Mouse (Mus musculus): ENCODE measurements around the gene Setd7.
"Not testable (repeated sequence)": the region's sequence is repeated elsewhere in the genome, so short reads cannot be mapped to it uniquely, and the experiment has no call there.

Setd7 gene

GRCm38 (mm10) chr3:51560511-51561108 lies at the start of gene Setd7:
Setd7 (minus strand) TSS chr3:51560879.
- CTCF ChIA-PET, result interaction anchor here (0.7 to 0.8 kb wide), 3 partner anchors 21 to 50 kb away, joined by 3 read pairs; no protein-coding TSS in a partner anchor

GRCm38 (mm10) chr3:51604489-51604888 lies 43.8 kb upstream of the Setd7 start:
- CTCF ChIA-PET, result interaction anchor here (0.7 kb wide), 2 partner anchors 20 to 27 kb away, joined by 3 to 5 read pairs; no protein-coding TSS in a partner anchor

GRCm38 (mm10) chr3:51603705-51604291 lies 43.1 kb upstream of the Setd7 start:
- CTCF ChIA-PET, result interaction anchor here (0.7 kb wide), 1 partner anchor 19 kb away, joined by 3 read pairs; no protein-coding TSS in a partner anchor

DNA sequence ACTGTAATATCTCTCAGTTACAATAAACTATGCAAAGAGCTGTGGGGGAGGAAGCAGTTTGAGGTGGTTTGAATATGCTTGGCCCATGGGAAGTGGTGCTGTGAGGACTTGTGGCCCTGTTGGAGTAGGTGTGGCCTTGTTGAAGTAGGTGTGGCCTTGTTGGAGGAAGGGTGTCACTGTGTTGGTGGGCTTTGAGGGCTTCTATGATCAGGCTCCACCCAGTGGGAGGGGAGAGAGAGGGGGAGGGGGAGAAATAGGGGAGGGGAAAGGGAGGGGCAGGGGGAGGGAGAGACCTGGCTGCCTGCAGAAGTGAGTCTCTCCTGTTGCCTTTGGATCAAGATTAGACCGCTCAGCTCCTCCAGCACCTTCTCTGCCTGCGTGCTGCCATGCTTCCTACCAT lies 40.8 kb upstream of the Setd7 start:
- CTCF ChIA-PET, result interaction anchor here (0.5 kb wide), 1 partner anchor 88 kb away, joined by 3 read pairs; no protein-coding TSS in a partner anchor

GRCm38 (mm10) chr3:51600728-51601127 lies 40.0 kb upstream of the Setd7 start:
- CTCF ChIA-PET, result no interaction called here

GRCm38 (mm10) chr3:51599057-51599630 lies 38.5 kb upstream of the Setd7 start:
- CTCF ChIA-PET, result no interaction called here

- CTCF ChIA-PET, result interaction anchor here (0.7 kb wide), 1 partner anchor 735 kb away, joined by 6 read pairs; no protein-coding TSS in a partner anchor
These were observed 35.9 kb upstream of the Setd7 start for GRCm38 (mm10) chr3:51596538-51596937.

DNA sequence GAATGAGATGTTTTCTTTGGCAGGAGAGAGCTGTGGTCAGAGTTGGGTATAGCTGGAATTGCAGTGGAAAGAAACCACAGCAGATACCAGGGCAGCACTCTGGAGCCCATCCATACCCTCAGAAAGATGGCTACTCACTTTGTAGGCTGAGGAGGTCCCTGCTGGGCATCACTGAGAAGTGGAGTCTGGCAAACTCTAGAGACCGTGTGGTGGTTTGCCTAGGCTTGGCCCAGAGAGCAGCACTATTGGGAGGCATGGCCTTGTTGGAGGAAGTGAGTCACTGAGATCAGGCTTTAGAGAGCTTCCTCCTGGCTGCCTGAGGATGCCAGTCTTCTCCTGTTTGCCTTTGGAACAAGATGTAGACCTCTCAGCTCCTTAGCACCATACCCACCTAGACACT lies 32.8 kb upstream of the Setd7 start:
- CTCF ChIA-PET, result no interaction called here

DNA sequence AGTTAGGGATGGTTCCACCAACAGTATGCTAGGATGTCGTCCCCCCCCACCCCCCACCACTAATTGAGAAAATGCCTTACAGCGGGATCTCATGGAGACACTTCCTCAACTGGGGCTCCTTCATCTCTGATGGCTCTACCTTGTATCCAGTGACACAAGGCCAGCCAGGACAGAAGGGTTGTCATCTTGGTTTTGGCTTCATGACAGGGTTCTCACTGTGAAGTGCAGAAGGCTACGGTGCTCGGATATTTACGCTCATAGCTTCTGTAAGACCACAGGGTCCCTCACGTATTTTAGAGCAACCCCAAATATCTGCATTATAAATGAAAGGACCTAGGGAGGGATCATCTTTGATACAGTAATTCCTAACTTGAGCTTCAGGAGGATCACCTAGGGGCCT lies 30.9 kb upstream of the Setd7 start:
- CTCF ChIA-PET, result interaction anchor here (0.5 to 0.7 kb wide), 3 partner anchors 30 to 1457 kb away, joined by 3 read pairs; no protein-coding TSS in a partner anchor

- CTCF ChIA-PET, result no interaction called here
These were observed 29.7 kb upstream of the Setd7 start for GRCm38 (mm10) chr3:51590207-51590892.

GRCm38 (mm10) chr3:51587697-51588262 lies 27.1 kb upstream of the Setd7 start:
- CTCF ChIA-PET, result no interaction called here

- CTCF ChIA-PET, result no interaction called here
These were observed 23.1 kb upstream of the Setd7 start for GRCm38 (mm10) chr3:51583574-51584391.

DNA sequence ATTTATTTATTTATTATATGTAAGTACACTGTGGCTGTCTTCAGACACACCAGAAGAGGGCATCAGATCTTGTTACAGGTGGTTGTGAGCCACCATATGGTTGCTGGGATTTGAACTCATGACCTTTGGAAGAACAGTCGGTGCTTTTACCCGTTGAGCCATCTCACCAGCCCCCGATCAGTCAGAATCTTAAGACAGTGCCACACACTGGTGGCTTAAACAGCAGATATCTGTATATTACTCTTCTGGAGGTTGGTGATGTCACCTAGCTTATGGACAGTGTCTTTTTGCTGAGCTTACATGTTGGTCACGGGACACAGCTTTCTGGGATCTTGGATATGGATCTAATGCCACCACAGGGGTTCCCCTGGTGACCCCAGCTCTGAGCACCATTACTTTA lies 18.6 kb upstream of the Setd7 start:
- CTCF ChIA-PET, result not testable (repeated sequence)

GRCm38 (mm10) chr3:51577816-51578749 lies 17.4 kb upstream of the Setd7 start:
- CTCF ChIA-PET, result interaction anchor here (0.8 kb wide), 1 partner anchor 9 kb away, joined by 4 read pairs; no protein-coding TSS in a partner anchor

DNA sequence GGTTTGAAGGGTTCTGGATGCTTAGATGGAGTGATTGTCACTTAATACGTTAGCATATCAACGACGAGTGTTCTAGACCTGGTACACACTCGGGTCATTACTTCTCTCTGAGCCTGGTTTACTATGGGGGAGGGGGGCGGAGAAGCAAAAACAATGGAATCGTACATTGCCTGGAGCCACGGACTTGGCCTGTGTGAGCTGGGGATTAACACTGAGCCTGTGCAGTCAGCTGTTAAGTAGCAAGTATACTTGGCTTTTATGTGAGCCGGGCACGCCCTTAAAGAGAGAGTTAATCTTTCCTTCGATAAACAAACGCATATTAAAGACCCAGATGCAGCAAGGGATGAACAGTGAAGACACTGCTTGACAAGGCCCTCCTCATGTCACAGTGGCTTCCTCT lies 16.7 kb upstream of the Setd7 start:
- CTCF ChIA-PET, result no interaction called here

GRCm38 (mm10) chr3:51573915-51574314 lies 13.2 kb upstream of the Setd7 start:
- CTCF ChIA-PET, result no interaction called here

GRCm38 (mm10) chr3:51570200-51570599 lies 9.5 kb upstream of the Setd7 start:
- CTCF ChIA-PET, result no interaction called here

DNA sequence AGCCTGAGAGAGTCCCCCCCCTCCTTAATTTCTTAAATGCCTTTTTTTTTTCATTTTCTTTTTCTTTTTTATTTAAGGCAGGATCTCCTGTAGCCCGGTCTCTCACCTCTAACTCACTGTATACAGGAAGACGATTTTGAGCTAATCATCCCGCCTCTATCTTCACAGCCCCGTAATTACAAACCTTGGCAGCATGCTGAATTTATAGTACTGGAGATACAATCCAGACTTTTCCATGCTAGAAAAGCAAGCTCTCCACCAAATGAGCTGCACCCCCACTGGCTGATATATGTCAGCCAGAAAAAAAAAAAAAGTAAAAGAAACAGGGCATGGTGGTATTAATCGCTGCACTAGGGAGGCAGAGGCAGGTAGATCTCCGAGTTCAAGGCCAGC lies 1.3 kb upstream of the Setd7 start:
- CTCF ChIA-PET, result no interaction called here

DNA sequence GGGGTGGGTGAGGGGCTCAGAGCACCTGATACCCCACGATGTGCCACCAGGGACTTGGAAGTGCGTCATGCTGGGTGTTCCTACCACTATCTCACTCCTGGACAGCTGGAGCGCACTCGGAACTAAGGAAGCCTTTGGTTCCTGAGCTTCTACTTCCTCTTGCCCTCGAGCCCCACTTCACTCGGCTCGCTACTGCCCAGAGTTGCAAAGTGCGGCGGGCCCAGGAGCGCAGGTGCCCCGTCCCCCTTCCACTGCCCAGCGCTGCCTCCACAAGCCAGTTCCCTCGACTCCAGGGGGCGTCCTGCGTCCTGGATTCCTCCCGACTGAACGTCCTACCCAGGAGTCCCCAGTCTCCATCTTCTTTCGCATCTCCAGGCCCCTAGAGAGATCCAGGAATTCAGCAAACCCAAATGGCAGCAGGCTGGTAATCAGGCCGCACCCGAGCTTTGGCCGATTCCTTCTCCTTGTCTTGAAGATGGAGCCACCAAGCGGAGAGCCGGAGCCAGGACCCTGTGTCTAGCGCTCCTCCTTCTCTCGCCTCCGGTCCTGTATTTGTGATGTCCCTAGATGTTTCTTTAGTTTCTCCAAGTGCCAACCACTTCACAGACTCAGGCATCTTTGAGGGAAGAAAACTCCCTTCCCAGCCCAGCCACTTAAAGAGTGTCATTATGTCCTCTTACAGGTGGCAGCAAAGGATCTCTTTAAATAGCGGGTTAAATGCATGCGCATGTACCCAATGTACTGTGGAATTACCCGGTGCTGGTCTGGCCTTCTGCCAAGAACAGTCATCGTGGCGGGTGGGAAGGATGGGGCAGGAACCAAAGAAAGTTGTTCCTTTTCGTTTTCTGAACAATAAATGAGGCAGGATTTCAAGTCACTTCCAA lies 672 bp upstream of the Setd7 start:
- CTCF ChIA-PET, result interaction anchor here (0.7 kb wide), 2 partner anchors 22 to 31 kb away, joined by 3 read pairs; no protein-coding TSS in a partner anchor
